Mouse (Mus musculus) intestine, embryonic 14.5 days (tissue): ENCODE measurements around the gene Ccdc96. TPM values are rescaled to one million over a fixed set of nuclear protein-coding genes. Genes with fewer than 3 reads are reported as not detected.

Experiments
- ATAC-seq: fragments of 200-750 bp; cut with Nextera tagmentation; replicated peaks from 2 replicates; pipeline ENCODE4 v1.8.0; 2017; ENCODE audit warnings: low read depth, moderate number of reproducible peaks, moderate TSS enrichment, moderate library complexity; ENCODE audit not compliant: low FRiP score, low TSS enrichment
- DNase-seq: peaks from one replicate; pipeline ENCODE4 v3.0.0-alpha.2; 2018; ENCODE audit warnings: low spot score
- H3K27ac ChIP-seq: fragments of 300-500 bp; sonication (generic); 2 replicates; pipeline ENCODE4 v1.5.1; 2014; ENCODE audit warnings: low read depth, mild to moderate bottlenecking, control low read depth
- H3K27me3 ChIP-seq: fragments of 300-500 bp; sonication (generic); replicated peaks from 2 replicates; pipeline ENCODE4 v1.6.1; 2014; ENCODE audit warnings: low read length, control low read depth; ENCODE audit not compliant: control insufficient read depth, insufficient read depth
- H3K36me3 ChIP-seq: fragments of 300-500 bp; sonication (generic); 2 replicates; pipeline ENCODE4 v1.6.1; 2014; ENCODE audit warnings: low read length, control low read depth; ENCODE audit not compliant: control insufficient read depth, insufficient read depth
- H3K4me1 ChIP-seq: fragments of 300-500 bp; sonication (generic); replicated peaks from 2 replicates; pipeline ENCODE4 v1.6.1; 2014; ENCODE audit warnings: low read length, control low read depth, mixed read lengths; ENCODE audit not compliant: control insufficient read depth, insufficient read depth
- H3K4me2 ChIP-seq: fragments of 300-500 bp; sonication (generic); 2 replicates; pipeline ENCODE4 v1.6.1; 2014; ENCODE audit warnings: low read length
- H3K4me3 ChIP-seq: fragments of 300-500 bp; sonication (generic); 2 replicates; pipeline ENCODE4 v1.5.1; 2014; ENCODE audit warnings: low read depth, low read length, control low read depth, mixed read lengths
- H3K9ac ChIP-seq: fragments of 300-500 bp; sonication (generic); 2 replicates; pipeline ENCODE4 v1.6.1; 2014; ENCODE audit warnings: mild to moderate bottlenecking, low read length
- H3K9me3 ChIP-seq: fragments of 300-500 bp; sonication (generic); 2 replicates; pipeline ENCODE4 v1.6.1; 2016; ENCODE audit warnings: low read length, control low read depth; ENCODE audit not compliant: control insufficient read depth
- WGBS: fragments of 180-500 bp; shearing (Covaris S2); extraction: QIAGEN DNeasy Blood & Tissue Kit; methylation state at CpG from one replicate; pipeline ENCODE4 v1.1.7; 2014; 5-methylcytosine and 5-hydroxymethylcytosine counted together
- polyA plus RNA-seq: library from polyadenylated mRNA; unstranded; fragments of >200 nt; fragmentation: Nextera tagmentation; extraction: Ambion mirVana; gene quantifications from 2 replicates; pipeline ENCODE4 v1.2.1, GENCODE M21; 2014

The Ccdc96 gene
- polyA plus RNA-seq, 1 experiment from 2014 or later: 0.27 TPM

- Histone ChIP-seq H3K27me3 (no peaks in the 10 kb centered on the region), H3K4me1 (peaks cover 10% of the 10 kb centered on the region), H3K9me3 (no peaks in the 10 kb centered on the region), H3K4me3 (peak within 1 kb of the TSS; percentile 94), H3K9ac (peak within 1 kb of the TSS; percentile 74), H3K27ac (peak within 1 kb of the TSS; percentile 23; the same call in 1 of the 2 replicates), H3K36me3 (peaks cover 17% of the 10 kb centered on the region), H3K4me2 (peak within 1 kb of the TSS; percentile 91)
- DNase-seq (peak; percentile 97), ATAC-seq (peak; percentile 93)
- under 1% methylated on average over 68 of the region's 68 CpGs for WGBS
Observed at GRCm38 (mm10) chr5:36464709-36465661, 19.4 kb upstream of the Ccdc96 start, which contains the start of gene Grpel1. Grpel1 (plus strand) TSS chr5:36464998.

- no peak for ATAC-seq
Observed at GRCm38 (mm10) chr5:36465889-36466288, 18.5 kb upstream of the Ccdc96 start.

GRCm38 (mm10) chr5:36471206-36471605 lies 13.2 kb upstream of the Ccdc96 start:
- WGBS: 95% methylated on average over 8 of the region's 8 CpGs
- H3K4me2 ChIP-seq: no peak overlapping the region
- H3K27ac ChIP-seq: no peak overlapping the region
- H3K9me3 ChIP-seq: no peaks in the 10 kb centered on the region
- no peak overlapping the region for H3K4me3 ChIP-seq
- no peak overlapping the region for H3K9ac ChIP-seq
- peaks cover 69% of the 10 kb centered on the region for H3K36me3 ChIP-seq
- no peaks in the 10 kb centered on the region for H3K27me3 ChIP-seq
- DNase-seq: no peak
- ATAC-seq: no peak
- peaks cover 3% of the 10 kb centered on the region for H3K4me1 ChIP-seq

More at GRCm38 (mm10) chr5:36465889-36466288, 18.5 kb upstream of the Ccdc96 start:
- peaks cover 26% of the 10 kb centered on the region for H3K36me3 ChIP-seq
- no peak overlapping the region for H3K27ac ChIP-seq
- peak overlapping the region; percentile 94 for H3K4me3 ChIP-seq
- H3K4me2 ChIP-seq: peak overlapping the region; percentile 91
- no peak for DNase-seq
- 27% methylated on average over 8 of the region's 8 CpGs for WGBS
- H3K9me3 ChIP-seq: no peaks in the 10 kb centered on the region
- peaks cover 10% of the 10 kb centered on the region for H3K4me1 ChIP-seq
- peak overlapping the region; percentile 74 for H3K9ac ChIP-seq
- no peaks in the 10 kb centered on the region for H3K27me3 ChIP-seq

GRCm38 (mm10) chr5:36472876-36473655 lies 11.3 kb upstream of the Ccdc96 start:
- Histone ChIP-seq H3K9ac (no peak overlapping the region), H3K9me3 (no peaks in the 10 kb centered on the region), H3K27ac (no peak overlapping the region), H3K27me3 (no peaks in the 10 kb centered on the region), H3K4me2 (no peak overlapping the region), H3K4me3 (no peak overlapping the region), H3K4me1 (no peaks in the 10 kb centered on the region), H3K36me3 (peaks cover 71% of the 10 kb centered on the region)
- ATAC-seq: no peak
- no peak for DNase-seq
- WGBS: 86% methylated on average over 4 of the region's 4 CpGs

DNA sequence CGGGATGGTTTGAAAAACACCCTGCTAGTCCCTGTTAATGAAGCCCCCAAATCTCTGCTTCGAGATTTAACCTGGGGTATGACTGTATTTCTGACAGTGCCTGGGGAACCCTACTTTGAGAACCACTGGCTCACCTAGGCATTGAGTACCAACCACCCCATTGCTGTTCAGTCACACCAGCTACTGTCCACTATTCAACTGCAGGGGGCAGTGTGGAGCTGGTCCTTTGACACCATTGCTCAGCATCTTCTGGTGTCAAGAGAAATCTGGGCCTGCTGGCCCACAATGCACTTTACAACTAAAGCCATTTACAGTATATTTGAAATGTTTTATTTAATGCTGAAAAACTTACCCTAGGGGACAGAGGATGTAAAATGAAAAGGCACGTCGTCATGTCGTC lies 10.1 kb upstream of the Ccdc96 start:
- ATAC-seq (0 out of 2 replicates have a peak, but pooled peaks have one; percentile 40), DNase-seq (peak; percentile 79)
- Histone ChIP-seq H3K27me3 (no peaks in the 10 kb centered on the region), H3K9ac (no peak overlapping the region), H3K27ac (no peak overlapping the region), H3K36me3 (peaks cover 63% of the 10 kb centered on the region), H3K4me2 (no peak overlapping the region), H3K9me3 (no peaks in the 10 kb centered on the region), H3K4me1 (no peaks in the 10 kb centered on the region), H3K4me3 (no peak overlapping the region)
- 92% methylated on average over 5 of the region's 5 CpGs for WGBS

DNA sequence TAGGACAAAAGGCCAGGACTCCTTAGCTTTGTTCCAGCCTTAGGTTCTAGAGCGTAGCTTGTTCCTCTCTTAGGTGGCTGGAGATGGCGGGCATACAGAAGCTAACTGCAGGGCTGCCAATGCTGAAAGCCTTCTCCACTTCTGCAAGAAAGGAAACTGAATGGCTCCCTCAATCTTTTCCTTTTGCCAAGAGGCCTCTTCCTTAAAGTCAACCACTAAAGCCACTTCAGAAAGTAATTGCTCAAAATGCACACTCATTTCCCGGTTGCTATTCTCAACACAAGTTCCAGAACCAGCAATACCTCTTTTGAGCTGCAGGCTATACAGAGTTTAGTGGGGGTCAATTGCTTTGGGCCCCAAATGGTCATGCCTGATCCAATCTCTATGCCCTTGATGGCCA lies 6.9 kb upstream of the Ccdc96 start:
- Histone ChIP-seq H3K4me2 (no peak overlapping the region), H3K9me3 (no peaks in the 10 kb centered on the region), H3K4me1 (peaks cover 3% of the 10 kb centered on the region; the same call in 1 of the 2 replicates), H3K9ac (no peak overlapping the region), H3K36me3 (peaks cover 31% of the 10 kb centered on the region), H3K27me3 (no peaks in the 10 kb centered on the region), H3K4me3 (no peak overlapping the region), H3K27ac (no peak overlapping the region)
- WGBS: 86% methylated on average over 3 of the region's 3 CpGs
- DNase-seq (no peak), ATAC-seq (no peak)

DNA sequence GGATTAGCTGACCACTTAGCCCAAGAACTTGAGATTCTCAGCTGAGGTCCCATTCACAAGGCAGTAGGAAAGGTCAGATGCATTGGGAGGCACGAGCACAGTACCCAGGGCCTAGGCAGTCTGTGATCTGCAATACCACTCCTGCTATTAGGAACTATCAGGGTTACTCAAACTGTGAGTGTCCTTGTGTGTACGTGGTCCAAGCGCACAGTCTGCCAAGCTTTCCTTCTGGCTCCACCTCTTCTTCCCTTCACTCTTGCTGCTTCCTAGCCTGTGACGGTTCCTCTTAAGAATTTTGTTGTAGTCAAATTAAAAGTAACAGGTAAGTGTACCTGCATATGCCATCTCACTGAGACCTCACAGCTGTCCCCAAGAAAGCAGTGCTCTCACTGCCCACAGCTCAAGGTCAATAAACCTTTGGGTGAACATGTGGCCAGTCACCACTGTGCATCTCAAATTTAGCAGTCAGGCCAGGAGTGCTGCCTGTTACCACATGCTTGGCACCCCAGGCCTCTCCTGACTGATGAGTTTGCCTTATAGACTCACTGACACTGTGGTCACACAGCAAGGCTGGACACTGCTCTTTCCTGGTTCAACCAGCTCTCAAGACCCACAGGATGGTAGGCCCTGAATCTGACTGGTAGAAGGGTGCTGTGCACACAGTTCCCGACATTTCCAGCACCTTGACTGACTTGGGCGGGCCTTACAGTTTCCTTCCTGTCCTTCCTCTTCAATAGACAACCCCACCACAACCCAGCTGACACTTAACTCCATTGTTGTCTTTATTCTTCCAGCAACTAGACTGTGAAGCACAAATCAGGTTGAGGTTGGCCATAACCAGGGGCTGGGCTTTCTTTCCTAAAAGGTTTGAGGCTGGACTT lies 5.6 kb upstream of the Ccdc96 start:
- Histone ChIP-seq H3K4me3 (no peak overlapping the region), H3K9ac (no peak overlapping the region), H3K27ac (no peak overlapping the region), H3K27me3 (no peaks in the 10 kb centered on the region), H3K4me2 (no peak overlapping the region), H3K9me3 (no peaks in the 10 kb centered on the region), H3K36me3 (peaks cover 18% of the 10 kb centered on the region), H3K4me1 (peaks cover 10% of the 10 kb centered on the region)
- no peak for DNase-seq
- ATAC-seq: no peak
- 86% methylated on average over 6 of the region's 6 CpGs for WGBS

DNA sequence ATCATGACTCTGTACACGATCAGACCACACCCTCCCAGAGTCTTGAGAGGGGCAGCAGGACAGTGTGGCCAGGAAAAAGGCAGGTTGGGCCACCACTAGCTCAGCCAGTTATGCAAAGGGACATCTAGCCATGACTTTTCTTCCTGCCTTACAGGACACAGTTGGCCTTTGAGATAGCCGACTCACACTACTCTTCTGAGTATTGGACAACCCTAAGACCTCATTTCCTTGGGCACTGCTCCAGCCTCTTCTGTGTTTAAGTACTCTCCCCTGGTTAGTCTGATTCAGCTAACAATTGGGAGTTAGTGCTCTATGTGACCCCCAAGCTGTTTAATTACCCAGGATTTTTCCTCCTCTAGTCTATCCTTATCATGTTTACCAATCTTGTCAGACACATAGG lies 4.7 kb upstream of the Ccdc96 start:
- H3K4me1 ChIP-seq: peaks cover 10% of the 10 kb centered on the region
- no peaks in the 10 kb centered on the region for H3K27me3 ChIP-seq
- H3K9ac ChIP-seq: no peak overlapping the region
- no peak overlapping the region for H3K4me3 ChIP-seq
- no peak for ATAC-seq
- WGBS: 67% methylated on average over 2 of the region's 2 CpGs
- H3K4me2 ChIP-seq: no peak overlapping the region
- DNase-seq: no peak
- no peak overlapping the region for H3K27ac ChIP-seq
- H3K9me3 ChIP-seq: no peaks in the 10 kb centered on the region
- H3K36me3 ChIP-seq: peaks cover 11% of the 10 kb centered on the region
